Mouse (Mus musculus): Measurements from ENCODE around the gene Thra.

DNA sequence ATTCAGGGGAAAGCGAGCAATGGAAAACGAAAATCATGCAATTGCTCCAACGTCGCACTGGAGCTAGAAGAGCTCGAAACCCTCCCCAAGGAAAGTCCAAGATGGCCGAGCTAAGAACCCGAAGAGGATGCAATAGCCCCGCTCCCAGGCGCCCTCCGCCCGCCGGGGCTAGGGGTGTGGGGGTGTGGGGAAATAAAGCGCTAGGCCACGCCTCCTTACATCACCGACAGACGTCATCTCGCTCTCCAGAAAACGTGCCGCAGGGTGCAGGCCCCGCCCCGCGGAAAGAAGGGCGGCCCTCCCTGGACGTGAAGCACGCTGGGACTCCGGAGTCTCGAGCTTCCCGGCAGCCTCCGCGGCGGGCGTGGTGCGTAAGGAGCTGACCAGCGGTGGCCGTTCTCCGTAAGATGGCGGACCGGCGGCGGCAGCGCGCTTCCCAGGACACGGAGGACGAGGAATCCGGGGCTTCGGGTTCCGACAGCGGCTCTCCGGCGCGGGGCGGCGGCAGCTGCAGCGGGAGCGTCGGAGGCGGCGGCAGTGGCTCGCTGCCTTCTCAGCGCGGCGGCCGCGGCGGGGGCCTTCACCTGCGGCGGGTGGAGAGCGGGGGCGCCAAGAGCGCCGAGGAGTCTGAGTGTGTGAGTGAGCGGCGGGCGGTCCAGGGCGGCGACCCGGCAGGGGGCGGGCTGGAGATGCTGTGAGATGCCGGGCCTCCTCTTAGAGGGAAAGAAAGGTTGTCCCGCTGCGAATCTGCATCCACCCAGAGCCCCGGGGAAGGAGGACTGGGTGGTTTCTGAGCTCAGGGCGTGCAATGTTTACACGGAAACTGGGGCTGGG lies 69.2 kb downstream of the Thra start:
- TF ChIP-seq MYOG (IDR thresholded peaks at IDR 0.05; ENCODE audit: control insufficient read depth in 1 of 3, insufficient read depth in 1 of 3, insufficient read length in 2 of 3, low read depth in 2 of 3): peak in 1 of 3 experiments; percentile 43
- peak; percentile 97 for TF ChIP-seq POLR2A (IDR thresholded peaks at IDR 0.05; ENCODE audit: insufficient read length, low read depth)
- TF ChIP-seq TCF12 (IDR thresholded peaks at IDR 0.05; ENCODE audit: insufficient read depth, poor library complexity, severe bottlenecking): no peak
- TF ChIP-seq CEBPB (IDR thresholded peaks at IDR 0.05; ENCODE audit: insufficient read depth, poor library complexity, severe bottlenecking): no peak
- TF ChIP-seq USF1 (IDR thresholded peaks at IDR 0.05; ENCODE audit: low read depth): no peak
- no peak for TF ChIP-seq MAX (IDR thresholded peaks at IDR 0.05; ENCODE audit: low read depth)
- peak; percentile 51 for TF ChIP-seq SRF (IDR thresholded peaks at IDR 0.05; ENCODE audit: control insufficient read depth, insufficient read length, low read depth)
- no peak for TF ChIP-seq E2F4 (IDR thresholded peaks at IDR 0.05; ENCODE audit: insufficient read depth)
- peak; percentile 98 for TF ChIP-seq POLR2AphosphoS2 (IDR thresholded peaks at IDR 0.05; ENCODE audit: insufficient read length, low read depth)
